Mouse (Mus musculus): ENCODE measurements around the gene Cd33.

Gene Cd33

GRCm38 (mm10) chr7:43515076-43515475 is 29.2 kb downstream of the Cd33 start:
- no peak for DNase-seq (ENCODE audit: low spot score)

GRCm38 (mm10) chr7:43512519-43512918 is 31.7 kb downstream of the Cd33 start:
- DNase-seq (ENCODE audit: low spot score): no peak

DNA sequence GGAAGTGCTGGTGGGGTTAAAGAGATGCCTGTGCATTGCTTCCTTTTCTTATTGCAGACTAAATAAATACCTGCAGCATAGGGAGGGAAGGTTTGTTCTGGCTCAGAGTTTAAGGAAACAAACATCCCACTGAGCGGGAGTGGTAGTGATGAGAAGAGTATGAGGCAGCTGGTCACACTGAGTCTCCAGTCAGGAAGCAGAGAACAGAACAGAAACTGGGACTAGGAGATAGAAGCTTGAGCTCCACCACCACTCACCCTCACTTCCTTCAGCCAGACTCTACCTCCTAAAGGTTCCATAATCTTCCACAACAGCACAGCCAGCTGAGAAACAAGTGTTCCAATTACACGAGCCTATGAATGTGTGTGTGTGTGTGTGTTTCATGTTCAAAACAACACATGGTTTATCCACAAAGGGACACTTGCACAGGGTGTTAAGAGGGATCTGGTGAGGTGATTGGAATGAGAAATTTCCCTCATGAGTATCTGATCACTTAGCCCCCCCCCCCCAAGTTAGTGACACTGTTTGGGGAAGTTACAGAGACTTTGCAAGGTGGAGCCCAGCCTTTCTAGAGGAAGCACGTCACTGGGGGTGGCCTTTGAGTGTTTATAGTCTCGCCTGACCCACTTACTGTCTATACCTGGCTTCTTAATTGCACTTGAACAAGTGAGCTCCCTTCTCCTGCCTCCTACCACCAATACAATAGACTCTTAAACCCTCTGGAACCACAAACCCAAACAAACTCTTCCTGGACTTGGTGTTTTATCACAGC is 32.3 kb downstream of the Cd33 start:
- DNase-seq (ENCODE audit: low spot score): no peak

- peak; percentile 34 for DNase-seq (ENCODE audit: low spot score)
Measured at GRCm38 (mm10) chr7:43495343-43496021, 48.7 kb downstream of the Cd33 start.

GRCm38 (mm10) chr7:43490861-43491260 is 53.4 kb downstream of the Cd33 start:
- DNase-seq (ENCODE audit: low spot score): no peak

GRCm38 (mm10) chr7:43490182-43490584 is 54.0 kb downstream of the Cd33 start:
- peak; percentile 18 for DNase-seq (ENCODE audit: low spot score)

DNA sequence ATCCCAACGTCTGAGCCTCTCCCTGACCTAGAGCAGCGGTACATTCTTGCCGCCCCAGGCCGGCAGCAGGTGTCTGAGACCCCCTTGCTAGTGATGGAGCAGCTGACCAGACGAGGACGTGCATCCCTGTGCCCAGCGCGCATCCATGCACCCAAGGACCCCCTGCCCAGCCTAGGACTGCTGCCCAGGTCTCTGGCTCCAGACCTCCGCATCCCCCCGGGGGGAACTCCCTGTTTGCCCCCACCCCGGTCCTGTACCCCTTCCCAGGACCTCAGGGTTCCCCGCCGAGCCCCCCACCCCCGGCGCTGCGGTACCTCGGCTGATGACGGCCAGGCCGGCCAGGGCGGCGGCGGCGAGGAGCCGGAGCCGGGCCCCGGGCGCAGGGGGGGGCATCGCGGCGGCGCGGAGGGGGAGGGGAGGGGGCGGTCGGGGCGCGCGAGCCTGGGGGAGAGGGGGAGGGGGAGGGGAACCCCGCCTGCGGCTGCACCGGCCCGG is 54.5 kb downstream of the Cd33 start, which contains the start of gene Iglon5:
Gene Iglon5 (minus strand): TSS at position 445 of the 495 bp plus-strand sequence.
- DNase-seq (ENCODE audit: low spot score): no peak

DNA sequence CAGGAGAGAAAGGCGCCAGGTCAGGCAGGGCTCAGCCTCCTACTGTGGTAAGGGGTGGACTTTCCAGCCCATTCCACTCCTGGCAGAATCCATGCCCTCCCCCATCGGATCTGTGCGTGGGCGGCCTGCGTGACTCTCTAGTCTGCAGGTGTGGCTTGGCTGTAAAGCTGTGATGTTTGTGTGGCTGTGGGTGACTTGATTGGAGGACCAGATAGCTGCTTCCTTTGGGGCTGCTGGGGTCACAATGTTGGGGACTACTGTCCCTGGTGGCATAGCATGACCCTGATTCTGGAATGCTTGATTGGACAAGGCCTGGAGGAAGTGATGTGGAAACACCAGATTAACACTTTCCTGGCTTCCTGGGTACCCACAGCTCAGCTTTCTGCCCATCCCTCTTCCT is 55.6 kb downstream of the Cd33 start:
- no peak for DNase-seq (ENCODE audit: low spot score)

GRCm38 (mm10) chr7:43483236-43483635 is 61.0 kb downstream of the Cd33 start:
- no peak for DNase-seq (ENCODE audit: low spot score)

DNA sequence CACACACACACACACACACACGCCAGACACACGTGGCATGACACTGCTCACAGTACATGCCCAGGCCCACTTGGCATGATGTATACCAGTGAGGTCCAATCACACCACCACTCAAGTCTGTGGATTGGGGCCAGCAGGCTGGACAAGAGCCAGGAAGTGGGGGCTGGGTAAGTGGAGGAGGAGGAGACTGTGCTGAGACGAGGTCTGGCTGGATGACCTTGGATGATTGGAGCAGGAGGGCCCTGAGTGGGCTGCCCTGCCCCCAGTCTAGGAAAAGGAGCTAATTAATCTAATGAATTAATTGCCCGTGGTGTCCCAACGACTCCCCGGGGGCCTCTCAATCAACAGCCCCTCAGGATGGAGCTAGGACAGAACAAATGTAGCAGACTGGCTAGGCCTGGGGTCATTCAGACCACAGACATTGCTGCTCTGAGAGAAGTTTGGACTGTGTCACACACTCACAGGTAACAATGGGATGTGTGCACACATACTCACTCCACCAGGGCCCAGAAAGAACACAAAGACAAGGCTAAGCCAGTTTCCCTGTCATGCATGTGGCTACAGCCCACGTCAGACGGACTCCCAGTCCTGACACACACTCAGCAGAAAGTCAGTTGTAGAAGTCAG is 62.0 kb downstream of the Cd33 start:
- DNase-seq (ENCODE audit: low spot score): no peak

DNA sequence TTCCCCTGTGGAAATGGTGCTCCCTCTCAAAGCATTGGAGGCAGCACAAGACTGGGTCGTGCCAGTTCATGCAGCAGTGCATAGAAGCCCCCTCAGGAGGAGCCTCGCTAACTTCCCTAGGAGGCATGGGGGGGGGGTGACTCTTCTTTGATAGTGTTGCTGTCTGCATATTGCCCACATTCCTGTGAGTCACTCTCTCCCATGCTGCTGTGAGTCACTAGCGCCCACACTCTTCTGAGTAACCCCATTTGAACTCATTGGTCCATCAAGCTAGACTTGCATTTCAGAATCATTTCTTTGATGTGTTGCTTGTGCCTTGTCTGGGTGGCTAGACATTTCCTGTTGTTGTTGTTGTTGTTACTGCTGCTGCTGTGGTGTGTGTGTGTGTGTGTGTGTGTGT is 63.0 kb downstream of the Cd33 start:
- DNase-seq (ENCODE audit: low spot score): no peak

DNA sequence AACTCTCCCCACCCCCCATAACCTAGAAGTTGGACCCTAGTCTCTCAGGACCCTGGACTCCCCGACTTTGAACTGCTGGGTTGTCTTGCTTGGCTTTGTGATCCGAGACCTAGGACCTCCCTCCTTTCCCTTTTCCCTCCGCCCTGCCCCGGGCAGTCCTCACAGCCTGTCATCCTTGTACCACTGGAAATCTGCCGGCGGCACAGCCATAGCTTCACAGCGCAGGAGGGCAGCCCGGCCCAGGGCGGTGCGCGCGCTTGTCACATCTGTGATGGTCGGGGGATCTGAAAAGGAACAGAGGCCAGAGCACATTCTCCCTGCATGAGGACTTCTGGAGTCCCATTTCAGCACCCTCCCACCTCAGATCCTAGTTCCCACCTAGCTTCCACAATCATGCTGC is 67.9 kb downstream of the Cd33 start:
- no peak for DNase-seq (ENCODE audit: low spot score)

DNA sequence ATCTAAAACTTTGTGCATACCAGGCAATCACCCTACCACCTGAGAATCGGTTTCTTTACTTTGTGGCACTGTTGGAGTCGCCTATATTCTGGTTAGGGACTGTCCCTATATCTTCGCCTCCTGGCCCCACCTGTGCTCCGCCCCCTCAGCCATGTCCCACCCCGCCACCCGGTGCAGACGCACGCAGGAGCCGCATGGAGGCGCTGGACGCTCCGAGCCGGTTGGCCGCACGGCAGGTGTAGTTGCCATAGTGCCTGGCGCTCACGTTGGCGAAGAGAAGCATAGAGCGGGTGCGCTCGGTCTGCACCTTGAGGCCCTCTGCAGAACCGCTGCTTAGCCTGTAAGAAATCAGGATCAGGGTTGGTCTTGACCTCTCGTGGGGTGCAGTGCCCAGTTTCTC is 68.5 kb downstream of the Cd33 start:
- no peak for DNase-seq (ENCODE audit: low spot score)

Measured in urinary bladder, postnatal 14 days (tissue).